Mouse (Mus musculus): ENCODE results near the gene Carmil1. TPM values are rescaled to one million over a fixed set of nuclear protein-coding genes. Genes with fewer than 3 reads are reported as not detected.

The Carmil1 gene
- polyA plus RNA-seq, 1 experiment from 2014 or later: 36.0 TPM

DNA sequence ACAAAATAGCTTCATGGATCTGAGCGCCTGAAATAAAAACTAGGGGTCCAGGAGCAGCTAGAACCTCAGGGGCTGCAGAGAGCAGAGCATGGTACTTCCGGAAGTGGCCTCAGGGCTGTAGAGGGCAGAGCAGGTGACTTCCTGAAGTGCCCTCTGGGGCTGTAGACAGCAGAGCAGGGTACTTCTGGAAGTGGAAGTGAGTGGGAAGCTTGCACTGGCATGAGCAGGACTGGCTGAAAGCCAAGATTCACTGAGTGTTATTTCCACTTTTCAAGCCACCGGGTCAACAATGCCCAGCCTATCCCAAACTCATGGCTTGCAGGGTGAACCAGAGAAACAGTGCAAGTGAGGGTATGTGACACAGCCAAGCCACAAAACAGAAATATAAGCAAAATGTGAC lies 243.1 kb downstream of the Carmil1 start:
- 84% methylated on average over 3 of the region's 3 CpGs for WGBS
- Histone ChIP-seq H3K9ac (replicated peaks; ENCODE audit: low read depth, low read length) (no peak overlapping the region), H3K4me1 (ENCODE audit: control insufficient read depth, insufficient read depth, low read length) (no peaks in the 10 kb centered on the region)

DNA sequence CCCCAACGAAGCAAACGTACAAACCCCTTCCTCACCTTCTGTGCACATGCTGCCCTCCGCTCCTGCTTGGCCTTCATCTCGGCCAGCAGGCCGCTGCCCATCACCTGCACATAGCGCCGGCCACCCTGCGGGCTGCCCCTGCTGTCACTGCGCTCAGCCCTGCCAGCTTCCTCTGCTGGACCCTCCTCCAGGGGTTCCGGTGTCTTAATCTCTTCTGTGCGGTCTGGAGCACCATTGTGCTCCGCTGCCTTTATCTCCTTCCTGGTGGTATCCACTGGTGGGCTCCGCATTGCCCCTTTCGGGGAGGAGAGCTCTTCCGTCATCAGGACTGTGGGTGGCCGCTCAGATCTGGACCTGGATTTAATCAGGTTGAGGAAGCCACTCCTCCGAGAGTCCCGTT lies 244.4 kb downstream of the Carmil1 start:
- Histone ChIP-seq H3K27me3 (ENCODE audit: control insufficient read depth, insufficient read depth, low read length) (no peaks in the 10 kb centered on the region), H3K4me3 (ENCODE audit: low read depth, low read length) (no peak overlapping the region), H3K4me2 (ENCODE audit: low read depth, low read length) (no peak overlapping the region), H3K9ac (replicated peaks; ENCODE audit: low read depth, low read length) (no peak overlapping the region), H3K4me1 (ENCODE audit: control insufficient read depth, insufficient read depth, low read length) (no peaks in the 10 kb centered on the region), H3K9me3 (ENCODE audit: control insufficient read depth, low read length) (no peaks in the 10 kb centered on the region), H3K36me3 (ENCODE audit: control insufficient read depth, insufficient read depth, low read length) (no peaks in the 10 kb centered on the region), H3K27ac (ENCODE audit: low read depth, low read length) (no peak overlapping the region)
- WGBS: 90% methylated on average over 18 of the region's 18 CpGs
- ATAC-seq (ENCODE audit: low read depth): no peak

More for the DNA sequence above, 243.1 kb downstream of the Carmil1 start:
- Histone ChIP-seq H3K27ac (ENCODE audit: low read depth, low read length) (no peak overlapping the region), H3K9me3 (ENCODE audit: control insufficient read depth, low read length) (no peaks in the 10 kb centered on the region), H3K27me3 (ENCODE audit: control insufficient read depth, insufficient read depth, low read length) (no peaks in the 10 kb centered on the region), H3K4me3 (ENCODE audit: low read depth, low read length) (no peak overlapping the region), H3K36me3 (ENCODE audit: control insufficient read depth, insufficient read depth, low read length) (no peaks in the 10 kb centered on the region), H3K4me2 (ENCODE audit: low read depth, low read length) (no peak overlapping the region)
- ATAC-seq (ENCODE audit: low read depth): no peak

DNA sequence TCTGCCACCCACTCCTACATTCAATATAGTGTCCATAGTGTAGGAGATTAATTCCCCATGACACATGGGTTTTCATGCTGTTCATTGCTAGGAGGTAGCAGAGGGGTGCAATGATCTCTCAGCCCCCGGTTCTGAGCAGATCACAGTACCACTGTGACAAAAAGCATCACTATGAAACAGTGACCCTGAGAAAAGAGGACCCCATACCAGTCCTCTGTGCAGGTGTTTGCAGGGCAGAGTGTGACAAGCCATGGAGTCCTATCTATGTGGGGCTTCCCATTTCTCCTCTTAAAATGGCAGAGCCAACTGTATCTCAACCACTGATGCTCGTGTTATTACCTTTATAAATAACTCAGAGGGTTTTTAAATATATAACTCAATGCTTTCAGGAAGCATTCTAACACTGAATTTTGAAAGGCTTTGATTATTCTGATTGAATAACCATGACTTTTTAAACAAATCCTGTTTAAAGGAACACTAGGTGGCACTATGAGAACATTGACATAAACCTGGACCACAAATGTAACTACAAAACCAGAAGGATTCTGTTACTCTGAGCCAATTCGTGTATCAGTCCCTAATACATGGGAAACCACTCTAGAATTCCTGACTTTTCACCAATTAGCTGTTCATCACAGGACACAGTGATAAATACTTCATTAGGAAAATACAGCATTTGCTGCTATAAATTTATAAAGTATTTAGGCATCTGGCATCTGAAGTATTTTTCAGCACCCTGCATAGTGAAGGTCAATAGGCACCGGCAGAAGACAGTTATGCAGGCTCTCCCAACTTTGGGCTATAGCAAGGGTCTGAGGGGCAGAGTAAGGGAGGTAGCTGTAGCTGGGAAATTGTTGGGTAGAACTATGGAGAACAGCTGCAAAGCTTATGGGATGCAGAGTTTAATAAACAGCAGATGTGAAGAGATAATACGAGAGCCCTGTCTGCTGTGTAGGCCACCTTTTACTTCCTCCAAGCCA lies 253.1 kb downstream of the Carmil1 start:
- Histone ChIP-seq H3K4me1 (ENCODE audit: control insufficient read depth, insufficient read depth, low read length) (no peaks in the 10 kb centered on the region), H3K9ac (replicated peaks; ENCODE audit: low read depth, low read length) (no peak overlapping the region), H3K36me3 (ENCODE audit: control insufficient read depth, insufficient read depth, low read length) (no peaks in the 10 kb centered on the region), H3K27me3 (ENCODE audit: control insufficient read depth, insufficient read depth, low read length) (no peaks in the 10 kb centered on the region), H3K27ac (ENCODE audit: low read depth, low read length) (no peak overlapping the region), H3K4me2 (ENCODE audit: low read depth, low read length) (no peak overlapping the region), H3K9me3 (ENCODE audit: control insufficient read depth, low read length) (no peaks in the 10 kb centered on the region), H3K4me3 (ENCODE audit: low read depth, low read length) (no peak overlapping the region)
- ATAC-seq (ENCODE audit: low read depth): no peak
- 69% methylated on average over 5 of the region's 5 CpGs for WGBS

DNA sequence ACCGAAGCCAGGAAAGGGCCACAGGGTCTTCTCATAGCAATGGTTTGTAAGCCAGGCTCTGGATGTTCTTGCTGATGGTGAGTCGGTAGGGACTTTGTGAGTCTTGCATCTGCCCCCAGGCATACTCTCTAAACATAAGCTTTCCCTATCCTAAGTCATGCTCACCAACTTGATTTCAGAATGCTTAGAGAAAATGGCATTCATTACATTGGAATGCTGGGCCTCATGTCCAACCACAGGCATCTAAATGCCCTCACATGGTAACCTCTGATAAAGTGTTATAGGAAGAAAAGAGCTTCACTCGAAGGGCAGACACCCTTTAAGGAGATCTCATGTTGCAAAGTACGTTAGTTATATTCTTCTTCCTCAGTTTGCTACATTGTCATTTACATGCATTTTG lies 262.1 kb downstream of the Carmil1 start:
- Histone ChIP-seq H3K36me3 (ENCODE audit: control insufficient read depth, insufficient read depth, low read length) (no peaks in the 10 kb centered on the region), H3K4me3 (ENCODE audit: low read depth, low read length) (no peak overlapping the region), H3K4me1 (ENCODE audit: control insufficient read depth, insufficient read depth, low read length) (no peaks in the 10 kb centered on the region), H3K27ac (ENCODE audit: low read depth, low read length) (no peak overlapping the region), H3K9me3 (ENCODE audit: control insufficient read depth, low read length) (no peaks in the 10 kb centered on the region), H3K4me2 (ENCODE audit: low read depth, low read length) (no peak overlapping the region), H3K9ac (replicated peaks; ENCODE audit: low read depth, low read length) (no peak overlapping the region), H3K27me3 (ENCODE audit: control insufficient read depth, insufficient read depth, low read length) (no peaks in the 10 kb centered on the region)
- ATAC-seq (ENCODE audit: low read depth): no peak
- 91% methylated on average over 4 of the region's 4 CpGs for WGBS

DNA sequence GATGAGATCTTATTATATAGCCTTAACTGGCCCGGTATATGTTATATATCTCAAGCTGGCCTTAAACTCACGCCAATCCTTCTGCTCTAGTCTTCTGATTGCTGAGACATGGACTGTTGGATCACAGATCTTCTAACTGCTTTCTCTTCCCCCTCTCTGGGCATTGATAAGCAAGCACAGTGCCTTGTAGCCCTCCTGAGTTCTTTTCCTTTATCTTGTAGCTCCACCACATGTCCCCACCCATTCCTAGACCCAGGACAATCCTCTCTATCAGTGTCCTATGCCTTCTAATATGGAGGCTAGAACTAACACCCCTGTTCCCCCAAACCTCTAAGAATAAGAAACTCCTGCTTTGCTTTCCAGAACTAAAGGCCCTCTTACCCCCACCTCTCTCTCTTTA lies 275.1 kb downstream of the Carmil1 start:
- no peak overlapping the region for H3K9ac ChIP-seq (replicated peaks; ENCODE audit: low read depth, low read length)
- H3K27me3 ChIP-seq (ENCODE audit: control insufficient read depth, insufficient read depth, low read length): no peaks in the 10 kb centered on the region

DNA sequence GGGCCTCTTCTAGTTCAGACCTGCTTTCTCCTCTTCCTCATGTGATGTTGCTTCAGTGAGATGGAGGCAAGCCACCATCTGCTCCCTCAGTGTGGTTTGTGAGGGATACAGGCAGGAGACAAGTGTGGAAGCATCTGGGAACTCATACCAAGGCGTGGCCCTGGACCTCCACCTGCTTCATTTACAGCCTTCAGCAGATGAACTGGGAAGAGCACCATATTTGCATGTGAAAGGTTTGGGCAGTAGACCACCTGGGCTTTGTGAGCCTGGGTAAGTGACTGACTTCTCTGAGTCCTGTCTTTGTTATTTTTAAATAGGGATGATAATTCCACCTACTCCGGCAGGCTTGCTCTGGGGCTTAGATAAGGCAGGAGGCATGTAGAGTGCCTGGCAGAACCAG lies 278.8 kb downstream of the Carmil1 start:
- no peak overlapping the region for H3K4me2 ChIP-seq (ENCODE audit: low read depth, low read length)
- H3K9ac ChIP-seq (replicated peaks; ENCODE audit: low read depth, low read length): no peak overlapping the region
- no peaks in the 10 kb centered on the region for H3K27me3 ChIP-seq (ENCODE audit: control insufficient read depth, insufficient read depth, low read length)
- H3K4me1 ChIP-seq (ENCODE audit: control insufficient read depth, insufficient read depth, low read length): no peaks in the 10 kb centered on the region
- H3K27ac ChIP-seq (ENCODE audit: low read depth, low read length): no peak overlapping the region
- H3K4me3 ChIP-seq (ENCODE audit: low read depth, low read length): no peak overlapping the region
- no peaks in the 10 kb centered on the region for H3K36me3 ChIP-seq (ENCODE audit: control insufficient read depth, insufficient read depth, low read length)
- WGBS: 51% methylated on average over 2 of the region's 2 CpGs
- no peaks in the 10 kb centered on the region for H3K9me3 ChIP-seq (ENCODE audit: control insufficient read depth, low read length)
- no peak for ATAC-seq (ENCODE audit: low read depth)

More for the DNA sequence above, 275.1 kb downstream of the Carmil1 start:
- Histone ChIP-seq H3K36me3 (ENCODE audit: control insufficient read depth, insufficient read depth, low read length) (no peaks in the 10 kb centered on the region), H3K9me3 (ENCODE audit: control insufficient read depth, low read length) (no peaks in the 10 kb centered on the region), H3K4me3 (ENCODE audit: low read depth, low read length) (no peak overlapping the region), H3K4me1 (ENCODE audit: control insufficient read depth, insufficient read depth, low read length) (no peaks in the 10 kb centered on the region), H3K4me2 (ENCODE audit: low read depth, low read length) (no peak overlapping the region), H3K27ac (ENCODE audit: low read depth, low read length) (no peak overlapping the region)
- 81% methylated on average over 2 of the region's 2 CpGs for whole genome bisulfite sequencing
- no peak for ATAC-seq (ENCODE audit: low read depth)

DNA sequence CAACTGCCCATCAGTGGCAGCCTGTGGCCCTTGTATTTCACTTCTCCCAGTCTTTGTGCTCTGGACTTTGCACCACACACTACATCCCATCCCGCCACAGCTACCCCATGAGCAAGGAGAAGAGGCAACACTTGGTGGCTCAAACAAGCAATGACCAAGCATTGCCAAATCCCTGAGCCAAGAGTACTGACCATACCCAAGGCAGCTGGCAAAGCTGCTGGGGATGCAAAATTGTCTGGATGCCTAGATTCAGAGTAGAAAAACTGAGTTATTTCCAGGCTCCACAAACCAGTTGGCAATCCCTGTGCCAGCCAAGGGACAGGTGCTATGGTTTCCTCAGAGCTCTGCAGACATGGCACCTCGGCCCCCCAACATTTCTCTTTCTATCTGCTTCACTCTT lies 279.5 kb downstream of the Carmil1 start:
- Histone ChIP-seq H3K4me2 (ENCODE audit: low read depth, low read length) (no peak overlapping the region), H3K27me3 (ENCODE audit: control insufficient read depth, insufficient read depth, low read length) (no peaks in the 10 kb centered on the region), H3K27ac (ENCODE audit: low read depth, low read length) (no peak overlapping the region), H3K36me3 (ENCODE audit: control insufficient read depth, insufficient read depth, low read length) (no peaks in the 10 kb centered on the region), H3K9me3 (ENCODE audit: control insufficient read depth, low read length) (no peaks in the 10 kb centered on the region), H3K4me3 (ENCODE audit: low read depth, low read length) (no peak overlapping the region), H3K4me1 (ENCODE audit: control insufficient read depth, insufficient read depth, low read length) (no peaks in the 10 kb centered on the region), H3K9ac (replicated peaks; ENCODE audit: low read depth, low read length) (no peak overlapping the region)
- ATAC-seq (ENCODE audit: low read depth): no peak
- 86% methylated on average over 2 of the region's 2 CpGs for WGBS

DNA sequence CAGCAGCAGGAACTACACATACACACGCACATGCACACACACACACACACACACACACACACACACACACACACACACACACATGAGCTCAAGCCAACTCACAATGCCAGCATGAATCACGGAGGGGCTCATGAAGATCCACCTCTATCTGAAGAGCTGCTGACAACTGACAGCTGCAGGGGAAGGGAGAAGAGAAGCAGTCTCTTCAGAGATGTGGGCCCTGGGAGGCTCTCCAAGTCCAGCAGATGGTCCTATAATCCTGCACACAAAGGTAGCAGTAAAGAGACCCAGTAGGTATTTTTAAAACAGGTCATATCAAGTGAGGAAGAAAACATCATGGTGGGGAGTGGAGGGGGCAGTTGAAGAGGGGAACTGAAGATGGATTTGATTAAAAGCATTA lies 281.8 kb downstream of the Carmil1 start:
- no peak overlapping the region for H3K27ac ChIP-seq (ENCODE audit: low read depth, low read length)
- no peak for ATAC-seq (ENCODE audit: low read depth)
- H3K4me3 ChIP-seq (ENCODE audit: low read depth, low read length): no peak overlapping the region

DNA sequence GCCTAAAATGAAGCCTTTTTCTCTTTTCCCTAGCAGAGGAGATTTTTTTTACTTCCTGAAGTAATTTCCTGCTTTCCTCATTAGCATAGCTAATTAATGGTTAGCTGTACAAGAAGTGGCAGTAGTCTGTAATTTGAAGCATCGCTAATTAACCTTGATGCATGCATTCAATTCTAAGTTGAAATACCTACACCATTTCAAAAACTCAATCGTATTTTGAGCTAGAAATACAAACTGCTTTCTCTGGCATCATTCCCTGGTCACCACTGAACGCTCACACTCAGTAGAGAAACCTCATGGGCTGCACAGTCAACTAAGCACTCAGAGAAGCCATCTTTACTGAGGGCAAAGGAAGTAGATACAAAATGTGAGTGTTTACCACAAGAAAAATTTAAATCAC lies 285.8 kb downstream of the Carmil1 start:
- no peak overlapping the region for H3K9ac ChIP-seq (replicated peaks; ENCODE audit: low read depth, low read length)
- no peak overlapping the region for H3K4me2 ChIP-seq (ENCODE audit: low read depth, low read length)
- H3K36me3 ChIP-seq (ENCODE audit: control insufficient read depth, insufficient read depth, low read length): no peaks in the 10 kb centered on the region
- H3K9me3 ChIP-seq (ENCODE audit: control insufficient read depth, low read length): no peaks in the 10 kb centered on the region
- H3K27ac ChIP-seq (ENCODE audit: low read depth, low read length): no peak overlapping the region
- H3K4me3 ChIP-seq (ENCODE audit: low read depth, low read length): no peak overlapping the region
- ATAC-seq (ENCODE audit: low read depth): no peak
- peaks cover 10% of the 10 kb centered on the region for H3K27me3 ChIP-seq (ENCODE audit: control insufficient read depth, insufficient read depth, low read length)
- peaks cover 6% of the 10 kb centered on the region; the same call in 1 of the 2 replicates for H3K4me1 ChIP-seq (ENCODE audit: control insufficient read depth, insufficient read depth, low read length)
- WGBS: 59% methylated on average over 3 of the region's 3 CpGs

More for the DNA sequence above, 281.8 kb downstream of the Carmil1 start:
- H3K9me3 ChIP-seq (ENCODE audit: control insufficient read depth, low read length): no peaks in the 10 kb centered on the region
- H3K27me3 ChIP-seq (ENCODE audit: control insufficient read depth, insufficient read depth, low read length): no peaks in the 10 kb centered on the region
- H3K36me3 ChIP-seq (ENCODE audit: control insufficient read depth, insufficient read depth, low read length): no peaks in the 10 kb centered on the region
- H3K4me2 ChIP-seq (ENCODE audit: low read depth, low read length): no peak overlapping the region
- WGBS: 71% methylated on average over 2 of the region's 2 CpGs
- no peak overlapping the region for H3K9ac ChIP-seq (replicated peaks; ENCODE audit: low read depth, low read length)
- H3K4me1 ChIP-seq (ENCODE audit: control insufficient read depth, insufficient read depth, low read length): no peaks in the 10 kb centered on the region

Measured in neural tube, embryonic 14.5 days (tissue).